Mouse (Mus musculus) embryonic facial prominence, embryonic 15.5 days (tissue): ENCODE results near the gene Fignl2. TPM values are rescaled to one million over a fixed set of nuclear protein-coding genes. Genes with fewer than 3 reads are reported as not detected.

Source experiments
- ATAC-seq: fragments of 200-750 bp; cut with Nextera tagmentation; 2 replicates; pipeline ENCODE4 v1.8.0; 2017; ENCODE audit warnings: low read depth, moderate TSS enrichment; ENCODE audit not compliant: insufficient number of reproducible peaks, low FRiP score, low TSS enrichment
- H3K27ac ChIP-seq: fragments of 300-500 bp; sonication (generic); replicated peaks from 2 replicates; pipeline ENCODE4 v1.5.1; 2015; ENCODE audit warnings: mild to moderate bottlenecking, inconsistent platforms
- H3K27me3 ChIP-seq: fragments of 300-500 bp; sonication (generic); 2 replicates; pipeline ENCODE4 v1.6.1; 2015; ENCODE audit warnings: inconsistent platforms
- H3K36me3 ChIP-seq: fragments of 300-500 bp; sonication (generic); 2 replicates; pipeline ENCODE4 v1.6.1; 2015; ENCODE audit warnings: mild to moderate bottlenecking, inconsistent platforms
- H3K4me1 ChIP-seq: fragments of 300-500 bp; sonication (generic); 2 replicates; pipeline ENCODE4 v1.6.1; 2015; ENCODE audit warnings: inconsistent platforms
- H3K4me2 ChIP-seq: fragments of 300-500 bp; sonication (generic); replicated peaks from 2 replicates; pipeline ENCODE4 v1.6.1; 2015; ENCODE audit warnings: mild to moderate bottlenecking, inconsistent platforms
- H3K4me3 ChIP-seq: fragments of 300-500 bp; sonication (generic); replicated peaks from 2 replicates; pipeline ENCODE4 v1.5.1; 2015; ENCODE audit warnings: mild to moderate bottlenecking, inconsistent platforms
- H3K9ac ChIP-seq: fragments of 300-500 bp; sonication (generic); 2 replicates; pipeline ENCODE4 v1.6.1; 2015; ENCODE audit warnings: inconsistent platforms
- H3K9me3 ChIP-seq: fragments of 300-500 bp; sonication (generic); replicated peaks from 2 replicates; pipeline ENCODE4 v1.6.1; 2016; ENCODE audit warnings: inconsistent platforms
- WGBS: fragments of 180-500 bp; shearing (Covaris S2); methylation state at CpG from one replicate; pipeline ENCODE4 v1.1.7; 2015; 5-methylcytosine and 5-hydroxymethylcytosine counted together
- polyA plus RNA-seq: library from polyadenylated mRNA; unstranded; fragments of >200 nt; fragmentation: Nextera tagmentation; extraction: Ambion mirVana; gene quantifications from 2 replicates; pipeline ENCODE4 v1.2.1, GENCODE M21; 2015

Gene Fignl2
- polyA plus RNA-seq, 1 experiment from 2014 or later, result 0.19 TPM

DNA sequence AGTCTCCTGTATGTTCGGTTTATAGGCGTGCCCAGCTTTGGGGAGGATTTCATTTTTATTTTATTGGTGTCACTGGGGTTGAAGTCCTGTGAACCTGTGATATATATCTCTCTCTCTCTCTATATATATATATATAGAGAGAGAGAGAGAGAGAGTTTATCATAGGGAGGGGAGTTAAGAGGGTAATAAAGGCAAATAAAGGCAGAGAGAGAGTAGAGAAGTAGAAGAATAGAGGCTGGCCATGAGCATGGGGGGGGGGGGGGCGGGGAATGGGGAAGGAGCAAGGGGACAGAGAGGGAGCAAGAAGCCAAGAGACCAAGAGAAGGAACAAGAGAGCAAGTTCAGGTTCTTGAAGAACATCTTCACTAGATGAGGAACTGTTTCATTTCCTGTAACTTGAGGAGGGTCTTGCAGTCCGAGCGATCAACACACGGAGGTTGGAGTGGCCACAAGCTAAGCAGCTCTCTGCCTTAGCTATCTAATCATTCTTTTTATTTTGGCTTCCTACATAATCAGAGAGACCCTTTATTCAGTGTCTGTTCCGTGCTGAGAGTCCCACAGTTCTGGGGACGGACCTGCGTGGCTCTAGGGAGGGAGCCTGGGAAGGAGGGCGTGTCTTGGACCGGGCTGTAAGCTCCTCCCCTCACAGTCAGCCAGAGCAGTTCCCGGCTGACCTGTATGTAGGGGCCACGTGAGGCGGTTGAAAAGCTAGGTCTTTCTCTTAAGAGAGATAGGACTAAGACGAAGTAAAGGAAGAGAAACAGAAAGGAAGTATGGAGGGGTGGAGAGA, 71.9 kb downstream of the Fignl2 start:
- Histone ChIP-seq H3K9me3 (no peaks in the 10 kb centered on the region), H3K27ac (no peak overlapping the region), H3K27me3 (no peaks in the 10 kb centered on the region), H3K4me1 (peaks cover 5% of the 10 kb centered on the region; the same call in 1 of the 2 replicates), H3K4me2 (peak overlapping the region; percentile 61), H3K9ac (no peak overlapping the region), H3K4me3 (peak overlapping the region; percentile 50), H3K36me3 (no peaks in the 10 kb centered on the region)
- ATAC-seq, result peak; percentile 77; the same call in 1 of the 2 replicates
- WGBS, result 12% methylated on average over 15 of the region's 15 CpGs

DNA sequence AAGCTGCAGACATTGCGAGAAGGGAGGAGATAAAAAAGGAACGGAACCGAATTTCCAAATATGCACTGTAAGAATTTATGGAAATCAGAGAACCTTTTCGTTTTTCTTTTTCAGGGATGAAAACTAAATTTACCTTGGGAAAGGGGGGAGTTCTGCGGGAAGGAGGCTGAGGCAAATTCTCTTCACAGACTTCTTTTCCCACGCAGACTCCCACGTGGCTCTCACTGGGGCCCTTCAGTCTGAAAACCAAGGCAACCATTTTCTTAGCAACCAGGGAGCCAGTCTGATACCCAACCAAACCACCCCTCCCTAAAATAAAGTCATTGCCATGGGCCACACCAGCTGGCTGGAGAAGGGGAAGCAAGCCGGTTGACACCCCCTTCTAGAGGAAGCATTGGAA, 72.7 kb downstream of the Fignl2 start:
- Histone ChIP-seq H3K36me3 (no peaks in the 10 kb centered on the region), H3K4me2 (no peak overlapping the region), H3K4me3 (no peak overlapping the region), H3K9me3 (no peaks in the 10 kb centered on the region), H3K27me3 (no peaks in the 10 kb centered on the region), H3K4me1 (peaks cover 5% of the 10 kb centered on the region; the same call in 1 of the 2 replicates), H3K27ac (no peak overlapping the region), H3K9ac (no peak overlapping the region)
- ATAC-seq, result no peak
- WGBS, result 79% methylated on average over 8 of the region's 8 CpGs

DNA sequence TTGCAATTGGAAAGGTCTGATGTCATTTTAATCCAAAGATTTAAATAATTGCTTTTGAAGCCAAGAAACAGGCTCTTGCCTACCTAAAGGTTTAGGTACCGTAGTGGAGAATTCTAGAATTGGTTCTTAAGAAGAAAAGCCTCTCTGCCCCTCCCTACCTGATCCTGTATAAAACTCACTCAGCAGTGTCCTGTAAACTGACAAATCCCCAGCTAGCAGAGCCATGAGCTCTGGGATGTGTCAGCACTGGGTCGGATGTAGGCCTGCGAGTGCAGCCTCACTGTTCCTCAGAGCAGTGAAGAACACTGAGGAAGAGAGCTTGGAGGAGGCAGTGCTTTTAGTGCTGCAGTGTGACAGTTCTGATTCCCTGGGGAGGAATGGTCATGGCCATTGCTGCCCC, 73.8 kb downstream of the Fignl2 start:
- Histone ChIP-seq H3K4me1 (peaks cover 5% of the 10 kb centered on the region; the same call in 1 of the 2 replicates), H3K36me3 (no peaks in the 10 kb centered on the region), H3K4me3 (no peak overlapping the region), H3K27ac (no peak overlapping the region), H3K4me2 (no peak overlapping the region), H3K27me3 (no peaks in the 10 kb centered on the region), H3K9ac (no peak overlapping the region), H3K9me3 (no peaks in the 10 kb centered on the region)
- 50% methylated on average over 3 of the region's 3 CpGs for WGBS
- no peak for ATAC-seq

DNA sequence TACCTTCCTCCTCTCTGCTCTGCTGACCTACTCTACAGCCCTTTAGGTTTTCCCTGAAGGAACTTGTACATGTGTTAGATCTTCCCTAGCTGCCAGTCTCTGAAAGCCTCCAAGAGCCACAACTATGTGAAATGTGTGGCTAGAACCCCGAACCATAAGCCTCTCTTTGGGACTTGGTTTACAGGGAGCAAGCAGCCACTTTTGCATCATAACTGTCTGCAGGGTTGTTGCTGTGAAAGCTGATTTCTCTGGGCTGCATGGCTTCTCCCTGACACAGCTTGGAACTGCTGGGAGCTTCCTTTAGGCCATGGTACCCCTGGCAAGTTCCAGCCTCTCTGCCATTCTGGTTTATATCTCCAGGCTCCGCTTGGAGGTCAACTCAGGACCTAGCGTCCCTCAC, 75.9 kb downstream of the Fignl2 start:
- Histone ChIP-seq H3K27ac (no peak overlapping the region), H3K9me3 (no peaks in the 10 kb centered on the region), H3K4me3 (no peak overlapping the region), H3K27me3 (no peaks in the 10 kb centered on the region), H3K4me1 (no peaks in the 10 kb centered on the region), H3K4me2 (no peak overlapping the region), H3K9ac (no peak overlapping the region), H3K36me3 (no peaks in the 10 kb centered on the region)
- ATAC-seq, result no peak
- 88% methylated on average over 3 of the region's 3 CpGs for WGBS

DNA sequence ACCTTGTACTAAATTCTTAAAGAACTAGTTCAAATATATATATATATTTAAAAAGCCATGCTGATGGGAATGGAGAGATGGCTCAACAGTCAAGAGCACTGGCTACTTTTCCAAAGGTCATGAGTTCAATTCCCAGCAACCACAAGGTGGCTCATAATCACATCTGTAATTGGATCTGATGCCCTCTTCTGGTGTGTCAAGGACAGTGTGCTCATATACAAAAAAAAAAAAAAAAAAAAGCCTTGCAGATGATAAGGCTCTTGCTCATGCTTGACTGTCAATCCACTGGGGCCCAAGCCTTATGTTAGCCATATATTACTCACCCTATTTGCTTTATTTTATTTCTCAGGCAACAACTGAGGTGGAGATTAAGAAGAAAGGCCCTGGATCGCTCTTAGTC, 76.7 kb downstream of the Fignl2 start:
- Histone ChIP-seq H3K9ac (no peak overlapping the region), H3K4me2 (no peak overlapping the region), H3K4me1 (no peaks in the 10 kb centered on the region), H3K27me3 (no peaks in the 10 kb centered on the region), H3K4me3 (no peak overlapping the region), H3K9me3 (no peaks in the 10 kb centered on the region), H3K27ac (no peak overlapping the region), H3K36me3 (no peaks in the 10 kb centered on the region)
- WGBS, result 89% methylated on average over 1 of the region's 1 CpGs
- ATAC-seq, result no peak

Other genes with a start within 250 kb of the Fignl2 start
- gene Scn8a, start 208.7 kb downstream of the Fignl2 start, polyA plus RNA-seq, result 4.3 and 5.5 TPM in 2 replicates
- gene Gm47841, start 31.2 kb downstream of the Fignl2 start, polyA plus RNA-seq, result not detected in 2 replicates
- not detected in 2 replicates for gene Ankrd33, start 37.2 kb upstream of the Fignl2 start, polyA plus RNA-seq
- gene Acvrl1, start 50.0 kb upstream of the Fignl2 start, polyA plus RNA-seq, result 17.5 and 19.6 TPM in 2 replicates
- gene Acvr1b, start 95.5 kb upstream of the Fignl2 start, polyA plus RNA-seq, result 10.5 and 11.4 TPM in 2 replicates
- 11.4 and 15.1 TPM in 2 replicates for gene Grasp, start 145.6 kb upstream of the Fignl2 start, polyA plus RNA-seq
- 16.0 and 16.4 TPM in 2 replicates for gene Nr4a1, start 175.7 kb upstream of the Fignl2 start, polyA plus RNA-seq
- gene Atg101, start 205.7 kb upstream of the Fignl2 start, polyA plus RNA-seq, result 69.9 and 71.9 TPM in 2 replicates
- 1.3 and 1.5 TPM in 2 replicates for gene 6030408B16Rik, start 214.6 kb upstream of the Fignl2 start, polyA plus RNA-seq